Comparison of ENCODE assay signal across 19 mouse cellular contexts in the genomic region with DNA sequence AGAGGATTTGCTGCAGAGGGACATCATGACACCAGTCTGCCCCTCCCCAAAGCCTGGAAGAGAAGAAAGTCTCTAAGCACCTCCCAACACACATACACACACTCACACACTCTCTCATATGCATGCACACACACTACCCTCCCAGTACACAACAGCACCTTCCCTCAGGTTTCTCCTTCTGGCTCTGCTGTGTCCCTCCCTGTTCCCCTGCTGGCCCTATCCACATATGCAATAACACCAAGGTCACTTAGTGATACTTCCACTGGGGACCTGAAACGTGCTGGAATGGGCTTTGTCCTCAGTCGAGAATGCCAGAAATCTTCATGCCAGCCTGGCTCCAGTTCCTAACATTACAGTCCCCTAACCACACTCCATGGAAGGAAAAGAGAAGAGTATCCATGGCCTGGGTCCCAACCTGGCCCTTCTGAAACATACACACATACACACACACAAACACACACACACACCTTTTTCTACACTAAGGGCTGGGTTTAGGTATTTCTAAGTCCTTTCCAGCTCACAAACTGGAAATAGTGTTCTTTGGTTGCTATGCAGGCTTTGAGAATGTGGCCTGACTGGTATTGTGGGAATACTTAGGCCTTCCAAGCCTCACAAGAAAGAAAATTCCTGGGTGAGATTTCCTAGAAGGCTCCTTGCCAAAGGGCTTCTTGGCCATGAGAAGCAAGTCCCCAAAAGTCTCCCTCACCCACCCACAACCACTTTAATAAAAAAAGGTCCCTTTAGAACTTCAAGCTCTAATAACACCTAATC. TPM values are rescaled to one million over a fixed set of nuclear protein-coding genes. Genes with fewer than 3 reads are reported as not detected.
DNase-seq lines count a peak whose midpoint lies in the region; ATAC-seq and TF ChIP-seq lines count a peak whose summit lies in the region.
"Had no signal": no experiment of that assay in that cellular context is flagged by ENCODE, and none has a peak within 500 bp of the region (broad histone marks: within the 10 kb centered on the region; RNA-seq: fewer than 3 reads in every experiment).

No protein-coding gene starts in this region.

- 42% methylated on average over 2 of the region's 2 CpGs for WGBS in kidney, adult 2 months
- WGBS in embryonic facial prominence, embryonic 13.5 days: 54% methylated on average over 2 of the region's 2 CpGs
- WGBS in kidney, embryonic 16.5 days: 50% methylated on average over 2 of the region's 2 CpGs

- H3K36me3 ChIP-seq in kidney, adult 2 months (ENCODE audit: control insufficient read depth, insufficient read depth, low read length): no peaks in the 10 kb centered on the region
- H3K36me3 ChIP-seq in E14TG2a.4 (ENCODE audit: insufficient read depth, low read length): peaks cover 65% of the 10 kb centered on the region
- no peaks in the 10 kb centered on the region for H3K36me3 ChIP-seq in embryonic facial prominence, embryonic 13.5 days
- no peaks in the 10 kb centered on the region for H3K36me3 ChIP-seq in kidney, embryonic 16.5 days (ENCODE audit: insufficient read depth, low read length)
- H3K36me3 ChIP-seq: neural tube, embryonic 12.5 days had no signal

- H3K4me3 ChIP-seq in kidney, adult 2 months (ENCODE audit: insufficient read depth, low read depth, low read length): no peak overlapping the region
- H3K4me3 ChIP-seq in E14TG2a.4 (replicated peaks; ENCODE audit: low read length): 0 out of 2 replicates have a peak overlapping the region, but pooled peaks have one; percentile 2
- no peak overlapping the region for H3K4me3 ChIP-seq in embryonic facial prominence, embryonic 13.5 days
- H3K4me3 ChIP-seq in kidney, embryonic 16.5 days (ENCODE audit: low read length): no peak overlapping the region
- H3K4me3 ChIP-seq: gastrocnemius, adult 2 months; layer of hippocampus, adult 2 months; left cerebral cortex, adult 2 months; neural tube, embryonic 12.5 days had no signal

- H3K9me3 ChIP-seq in E14TG2a.4 (ENCODE audit: low read length): no peaks in the 10 kb centered on the region
- no peaks in the 10 kb centered on the region for H3K9me3 ChIP-seq in embryonic facial prominence, embryonic 13.5 days
- no peaks in the 10 kb centered on the region for H3K9me3 ChIP-seq in kidney, embryonic 16.5 days (ENCODE audit: low read length)
- H3K9me3 ChIP-seq: neural tube, embryonic 12.5 days had no signal

- peak; percentile 59 for DNase-seq in kidney, adult 2 months
- no peak for DNase-seq in kidney, adult 18-20 months
- DNase-seq in adrenal gland, postnatal 14 days: no peak
- DNase-seq: adrenal gland, adult 2 months; cerebellum, adult 8-10 months; gastrocnemius, adult 2 months; heart, adult 18-20 months; liver; right cerebral cortex, postnatal 25 days; thymus, postnatal 4 days had no signal

- no peaks in the 10 kb centered on the region for H3K27me3 ChIP-seq in kidney, adult 2 months (replicated peaks; ENCODE audit: control insufficient read depth, insufficient read depth, low read length)
- no peaks in the 10 kb centered on the region for H3K27me3 ChIP-seq in E14TG2a.4 (ENCODE audit: insufficient read depth, low read length)
- H3K27me3 ChIP-seq in embryonic facial prominence, embryonic 13.5 days: no peaks in the 10 kb centered on the region
- no peaks in the 10 kb centered on the region for H3K27me3 ChIP-seq in kidney, embryonic 16.5 days (ENCODE audit: insufficient read depth, low read length)
- H3K27me3 ChIP-seq: neural tube, embryonic 12.5 days had no signal

- H3K27ac ChIP-seq in kidney, adult 2 months (ENCODE audit: insufficient read depth, low read depth, low read length): peak overlapping the region; percentile 71
- peak overlapping the region; percentile 57 for H3K27ac ChIP-seq in embryonic facial prominence, embryonic 13.5 days
- peak overlapping the region; percentile 44; the same call in 1 of the 2 replicates for H3K27ac ChIP-seq in kidney, embryonic 16.5 days (ENCODE audit: low read length)
- H3K27ac ChIP-seq: gastrocnemius, adult 2 months; layer of hippocampus, adult 2 months; left cerebral cortex, adult 2 months; neural tube, embryonic 12.5 days had no signal

- ATAC-seq in embryonic facial prominence, embryonic 13.5 days (ENCODE audit: insufficient number of reproducible peaks, insufficient read depth, low FRiP score, low TSS enrichment, low read depth): no peak
- ATAC-seq in kidney, embryonic 16.5 days (ENCODE audit: low FRiP score, low TSS enrichment): peak; percentile 42; the same call in 1 of the 2 replicates
- ATAC-seq in inflammation-experienced regulatory T-cells, adult 6 months: no peak
- ATAC-seq: forebrain, embryonic 16.5 days had no signal

- H3K4me1 ChIP-seq in kidney, adult 2 months (ENCODE audit: control insufficient read depth, insufficient read depth, low read length): no peaks in the 10 kb centered on the region; the same call in 1 of the 2 replicates
- H3K4me1 ChIP-seq in E14TG2a.4 (replicated peaks; ENCODE audit: low read depth, low read length): peaks cover 65% of the 10 kb centered on the region
- 0 out of 2 replicates have a peak, but pooled peaks cover 4% of the 10 kb centered on the region for H3K4me1 ChIP-seq in embryonic facial prominence, embryonic 13.5 days
- no peaks in the 10 kb centered on the region for H3K4me1 ChIP-seq in kidney, embryonic 16.5 days (ENCODE audit: insufficient read depth, low read length)
- H3K4me1 ChIP-seq: neural tube, embryonic 12.5 days had no signal

- TF ChIP-seq POLR2A in kidney, adult 2 months (IDR thresholded peaks at IDR 0.05; ENCODE audit: low read depth, low read length): no peak

- no peak overlapping the region for H3K4me2 ChIP-seq in embryonic facial prominence, embryonic 13.5 days
- H3K4me2 ChIP-seq in kidney, embryonic 16.5 days (replicated peaks; ENCODE audit: low read depth, low read length): no peak overlapping the region
- H3K4me2 ChIP-seq: neural tube, embryonic 12.5 days had no signal

- no peak overlapping the region for H3K9ac ChIP-seq in embryonic facial prominence, embryonic 13.5 days
- H3K9ac ChIP-seq in kidney, embryonic 16.5 days (replicated peaks; ENCODE audit: low read length): no peak overlapping the region
- H3K9ac ChIP-seq: neural tube, embryonic 12.5 days had no signal

- TF ChIP-seq CTCF in kidney, adult 2 months (conservative IDR thresholded peaks at IDR 0.05; ENCODE audit: insufficient read depth, insufficient read length, low read depth, low read length): no peak
- no peak for TF ChIP-seq CTCF in E14TG2a.4 (conservative IDR thresholded peaks at IDR 0.05; ENCODE audit: low read length)

RNA-seq across cellular contexts. Expression of a gene that starts 43.2 kb away (rescaled TPM):
- 2.4 and 2.8 TPM in 2 replicates for polyA plus RNA-seq in kidney, adult 2 months (2012; rRNA removed)
- polyA plus RNA-seq in embryonic facial prominence, embryonic 13.5 days (2015; fragmentation: Nextera tagmentation; extraction: Ambion mirVana): 35.5 and 43.4 TPM in 2 replicates
- 74.8 and 77.9 TPM in 2 replicates for polyA plus RNA-seq in kidney, embryonic 16.5 days (2015; fragmentation: Nextera tagmentation; extraction: Ambion mirVana)
- total RNA-seq in adrenal gland, postnatal 14 days (2021): 7.8 and 7.9 TPM in 2 replicates
- polyA plus RNA-seq in inflammation-experienced regulatory T-cells, adult 6 months (2017; shearing (Covaris generic)): not detected
- total RNA-seq: MEL had no signal
